Mouse (Mus musculus) heart, postnatal 0 days (tissue): ENCODE data around the gene Utp15.

Experiments used
- CTCF ChIP-seq: IDR thresholded peaks from 2 replicates; pipeline ENCODE4 v1.5.1; 2016; ENCODE audit warnings: antibody characterized with exemption, control low read depth, low read depth
- EP300 ChIP-seq: IDR thresholded peaks from 2 replicates; pipeline ENCODE4 v1.6.1; 2016; ENCODE audit warnings: antibody characterized with exemption, low read depth

DNA sequence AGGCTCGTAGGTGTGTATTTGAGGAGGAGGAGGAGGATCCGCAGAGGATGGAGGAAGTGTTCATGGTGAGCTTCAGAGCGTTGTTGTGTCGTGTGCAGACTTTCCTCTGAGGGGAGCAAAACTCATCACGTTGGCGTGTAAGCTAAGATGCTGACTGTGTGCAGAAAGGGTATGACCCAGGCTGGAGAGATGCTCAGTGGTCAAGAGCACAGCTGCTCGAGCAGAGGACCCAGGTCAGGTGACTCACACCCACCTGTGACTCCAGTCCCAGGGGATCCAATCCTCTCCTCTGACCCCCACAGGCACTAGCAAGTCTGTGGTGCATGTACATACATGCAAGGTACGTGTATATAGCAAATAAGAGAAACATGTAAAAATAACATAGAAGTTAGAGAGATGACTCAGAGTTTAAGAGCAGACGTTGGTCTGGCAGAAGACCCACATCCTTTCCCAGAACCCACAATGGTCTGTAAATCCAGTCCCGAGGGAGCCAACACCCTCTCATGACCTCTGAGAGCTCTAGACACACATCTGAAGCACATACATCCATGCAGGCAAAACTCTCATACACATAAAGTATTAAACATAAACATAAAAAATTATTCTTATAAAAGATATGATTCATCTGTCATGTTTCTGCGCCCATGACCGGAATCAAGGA lies 18.3 kb upstream of the Utp15 start:
- TF ChIP-seq CTCF (no peak), EP300 (no peak)
